Mouse (Mus musculus) forebrain, embryonic 13.5 days (tissue): ENCODE results near the gene Kmt2c. TPM values are rescaled to one million over a fixed set of nuclear protein-coding genes. Genes with fewer than 3 reads are reported as not detected.

Source experiments
- ATAC-seq: fragments of 200-750 bp; cut with Nextera tagmentation; 2 replicates; pipeline ENCODE4 v1.8.0; 2017
- H3K27ac ChIP-seq: fragments of 300-500 bp; sonication (generic); 2 replicates; pipeline ENCODE4 v1.5.1; 2015; ENCODE audit warnings: inconsistent platforms, mild to moderate bottlenecking, moderate library complexity
- H3K27me3 ChIP-seq: fragments of 300-500 bp; sonication (generic); 2 replicates; pipeline ENCODE4 v1.6.1; 2015; ENCODE audit warnings: mild to moderate bottlenecking, inconsistent platforms
- H3K36me3 ChIP-seq: fragments of 300-500 bp; sonication (generic); 2 replicates; pipeline ENCODE4 v1.6.1; 2015; ENCODE audit warnings: mild to moderate bottlenecking, inconsistent platforms; ENCODE audit not compliant: poor library complexity, severe bottlenecking
- H3K4me1 ChIP-seq: fragments of 300-500 bp; sonication (generic); 2 replicates; pipeline ENCODE4 v1.6.1; 2015; ENCODE audit warnings: inconsistent platforms
- H3K4me2 ChIP-seq: fragments of 300-500 bp; sonication (generic); 2 replicates; pipeline ENCODE4 v1.6.1; 2015; ENCODE audit warnings: inconsistent platforms, mild to moderate bottlenecking, moderate library complexity
- H3K4me3 ChIP-seq: fragments of 300-500 bp; sonication (generic); 2 replicates; pipeline ENCODE4 v1.5.1; 2015; ENCODE audit warnings: mild to moderate bottlenecking, inconsistent platforms
- H3K9ac ChIP-seq: fragments of 300-500 bp; sonication (generic); 2 replicates; pipeline ENCODE4 v1.6.1; 2015; ENCODE audit warnings: mild to moderate bottlenecking, inconsistent platforms
- H3K9me3 ChIP-seq: fragments of 300-500 bp; sonication (generic); replicated peaks from 2 replicates; pipeline ENCODE4 v1.6.1; 2016; ENCODE audit warnings: inconsistent platforms
- WGBS: fragments of 180-500 bp; shearing (Covaris S2); methylation state at CpG from one replicate; pipeline ENCODE4 v1.1.7; 2015; 5-methylcytosine and 5-hydroxymethylcytosine counted together
- polyA plus RNA-seq: library from polyadenylated mRNA; unstranded; fragments of >200 nt; fragmentation: Nextera tagmentation; extraction: Ambion mirVana; gene quantifications from 2 replicates; pipeline ENCODE4 v1.2.1, GENCODE M21; 2015

The Kmt2c gene
- polyA plus RNA-seq, 1 experiment from 2014 or later = 25.0 TPM

GRCm38 (mm10) chr5:25313881-25314280 lies 184.7 kb downstream of the Kmt2c start:
- no peak overlapping the region for H3K4me2 ChIP-seq
- no peaks in the 10 kb centered on the region for H3K27me3 ChIP-seq
- 91% methylated on average over 6 of the region's 6 CpGs for WGBS
- no peak for ATAC-seq
- no peaks in the 10 kb centered on the region for H3K9me3 ChIP-seq
- no peak overlapping the region for H3K27ac ChIP-seq
- peaks cover 76% of the 10 kb centered on the region for H3K36me3 ChIP-seq
- no peak overlapping the region for H3K4me3 ChIP-seq
- H3K4me1 ChIP-seq = no peaks in the 10 kb centered on the region
- no peak overlapping the region for H3K9ac ChIP-seq

- WGBS = 98% methylated on average over 2 of the region's 2 CpGs
- no peak overlapping the region for H3K9ac ChIP-seq
- H3K4me3 ChIP-seq = no peak overlapping the region
- no peaks in the 10 kb centered on the region for H3K27me3 ChIP-seq
- no peak overlapping the region for H3K4me2 ChIP-seq
- no peak for ATAC-seq
- H3K27ac ChIP-seq = no peak overlapping the region
- no peaks in the 10 kb centered on the region for H3K4me1 ChIP-seq
- H3K36me3 ChIP-seq = peaks cover 61% of the 10 kb centered on the region
- H3K9me3 ChIP-seq = no peaks in the 10 kb centered on the region
Measured at GRCm38 (mm10) chr5:25310226-25310625, 188.4 kb downstream of the Kmt2c start.

GRCm38 (mm10) chr5:25296830-25297229 lies 201.8 kb downstream of the Kmt2c start:
- Histone ChIP-seq H3K9me3 (no peaks in the 10 kb centered on the region), H3K36me3 (peaks cover 45% of the 10 kb centered on the region), H3K4me2 (no peak overlapping the region), H3K27me3 (no peaks in the 10 kb centered on the region), H3K9ac (no peak overlapping the region), H3K27ac (no peak overlapping the region), H3K4me1 (no peaks in the 10 kb centered on the region), H3K4me3 (no peak overlapping the region)
- no peak for ATAC-seq
- WGBS = 62% methylated on average over 3 of the region's 3 CpGs

- Histone ChIP-seq H3K4me3 (no peak overlapping the region), H3K4me2 (no peak overlapping the region), H3K36me3 (peaks cover 89% of the 10 kb centered on the region), H3K27ac (no peak overlapping the region), H3K9ac (no peak overlapping the region), H3K9me3 (no peaks in the 10 kb centered on the region), H3K27me3 (no peaks in the 10 kb centered on the region), H3K4me1 (no peaks in the 10 kb centered on the region)
- no peak for ATAC-seq
- 95% methylated on average over 13 of the region's 13 CpGs for WGBS
Measured at GRCm38 (mm10) chr5:25283988-25284387, 214.6 kb downstream of the Kmt2c start.

GRCm38 (mm10) chr5:25276365-25276764 lies 222.2 kb downstream of the Kmt2c start:
- WGBS = 79% methylated on average over 6 of the region's 6 CpGs
- Histone ChIP-seq H3K36me3 (peaks cover 76% of the 10 kb centered on the region), H3K27me3 (no peaks in the 10 kb centered on the region), H3K9me3 (no peaks in the 10 kb centered on the region), H3K9ac (no peak overlapping the region), H3K4me1 (no peaks in the 10 kb centered on the region), H3K4me3 (no peak overlapping the region), H3K27ac (no peak overlapping the region), H3K4me2 (no peak overlapping the region)
- no peak for ATAC-seq

- peaks cover 74% of the 10 kb centered on the region for H3K36me3 ChIP-seq
Measured at GRCm38 (mm10) chr5:25275629-25276028, 223.0 kb downstream of the Kmt2c start.

GRCm38 (mm10) chr5:25268258-25268888 lies 230.2 kb downstream of the Kmt2c start:
- Histone ChIP-seq H3K4me3 (no peak overlapping the region), H3K9me3 (no peaks in the 10 kb centered on the region), H3K27ac (no peak overlapping the region), H3K4me1 (no peaks in the 10 kb centered on the region), H3K4me2 (no peak overlapping the region), H3K27me3 (no peaks in the 10 kb centered on the region), H3K36me3 (peaks cover 73% of the 10 kb centered on the region), H3K9ac (no peak overlapping the region)
- no peak for ATAC-seq
- 93% methylated on average over 4 of the region's 4 CpGs for WGBS

More at GRCm38 (mm10) chr5:25275629-25276028, 223.0 kb downstream of the Kmt2c start:
- Histone ChIP-seq H3K4me2 (no peak overlapping the region), H3K27ac (no peak overlapping the region), H3K4me1 (no peaks in the 10 kb centered on the region), H3K9ac (no peak overlapping the region), H3K9me3 (no peaks in the 10 kb centered on the region), H3K4me3 (no peak overlapping the region), H3K27me3 (no peaks in the 10 kb centered on the region)
- ATAC-seq = no peak
- 92% methylated on average over 10 of the region's 10 CpGs for WGBS

GRCm38 (mm10) chr5:25262266-25262665 lies 236.3 kb downstream of the Kmt2c start:
- H3K27ac ChIP-seq = no peak overlapping the region
- no peak for ATAC-seq
- H3K4me3 ChIP-seq = no peak overlapping the region
- H3K4me2 ChIP-seq = no peak overlapping the region
- peaks cover 84% of the 10 kb centered on the region for H3K36me3 ChIP-seq
- no peaks in the 10 kb centered on the region for H3K27me3 ChIP-seq
- 90% methylated on average over 7 of the region's 7 CpGs for WGBS
- H3K4me1 ChIP-seq = no peaks in the 10 kb centered on the region
- H3K9ac ChIP-seq = no peak overlapping the region
- H3K9me3 ChIP-seq = no peaks in the 10 kb centered on the region

GRCm38 (mm10) chr5:25261452-25261851 lies 237.1 kb downstream of the Kmt2c start:
- Histone ChIP-seq H3K9me3 (no peaks in the 10 kb centered on the region), H3K27me3 (no peaks in the 10 kb centered on the region), H3K4me3 (no peak overlapping the region), H3K4me1 (no peaks in the 10 kb centered on the region), H3K9ac (no peak overlapping the region), H3K4me2 (no peak overlapping the region), H3K27ac (no peak overlapping the region), H3K36me3 (peaks cover 85% of the 10 kb centered on the region)
- 91% methylated on average over 6 of the region's 6 CpGs for WGBS
- no peak for ATAC-seq

- H3K9ac ChIP-seq = no peak overlapping the region
- no peaks in the 10 kb centered on the region for H3K27me3 ChIP-seq
- 76% methylated on average over 2 of the region's 2 CpGs for WGBS
- H3K27ac ChIP-seq = no peak overlapping the region
- no peaks in the 10 kb centered on the region for H3K9me3 ChIP-seq
- no peak for ATAC-seq
- H3K4me3 ChIP-seq = no peak overlapping the region
- H3K4me2 ChIP-seq = no peak overlapping the region
- H3K36me3 ChIP-seq = peaks cover 87% of the 10 kb centered on the region
- H3K4me1 ChIP-seq = no peaks in the 10 kb centered on the region
Measured at GRCm38 (mm10) chr5:25256686-25257085, 241.9 kb downstream of the Kmt2c start.

- no peak overlapping the region for H3K4me3 ChIP-seq
- no peaks in the 10 kb centered on the region for H3K9me3 ChIP-seq
- peaks cover 93% of the 10 kb centered on the region for H3K36me3 ChIP-seq
- no peak overlapping the region for H3K27ac ChIP-seq
- no peaks in the 10 kb centered on the region for H3K4me1 ChIP-seq
- H3K4me2 ChIP-seq = no peak overlapping the region
- H3K27me3 ChIP-seq = no peaks in the 10 kb centered on the region
- ATAC-seq = no peak
- 93% methylated on average over 4 of the region's 4 CpGs for WGBS
- H3K9ac ChIP-seq = no peak overlapping the region
Measured at GRCm38 (mm10) chr5:25254491-25254890, 244.1 kb downstream of the Kmt2c start.

- H3K27me3 ChIP-seq = no peaks in the 10 kb centered on the region
- H3K27ac ChIP-seq = no peak overlapping the region
- no peak overlapping the region for H3K4me2 ChIP-seq
- peaks cover 88% of the 10 kb centered on the region for H3K36me3 ChIP-seq
- H3K4me1 ChIP-seq = no peaks in the 10 kb centered on the region
- no peak overlapping the region for H3K9ac ChIP-seq
- WGBS = 98% methylated on average over 8 of the region's 8 CpGs
- H3K9me3 ChIP-seq = no peaks in the 10 kb centered on the region
- no peak for ATAC-seq
- H3K4me3 ChIP-seq = no peak overlapping the region
Measured at GRCm38 (mm10) chr5:25252825-25253544, 245.6 kb downstream of the Kmt2c start.
